Mouse (Mus musculus): ENCODE results near the gene Creg1.
A peak's percentile ranks its signal among the peaks of the same experiment; 100 is the strongest.

Gene Creg1

DNA sequence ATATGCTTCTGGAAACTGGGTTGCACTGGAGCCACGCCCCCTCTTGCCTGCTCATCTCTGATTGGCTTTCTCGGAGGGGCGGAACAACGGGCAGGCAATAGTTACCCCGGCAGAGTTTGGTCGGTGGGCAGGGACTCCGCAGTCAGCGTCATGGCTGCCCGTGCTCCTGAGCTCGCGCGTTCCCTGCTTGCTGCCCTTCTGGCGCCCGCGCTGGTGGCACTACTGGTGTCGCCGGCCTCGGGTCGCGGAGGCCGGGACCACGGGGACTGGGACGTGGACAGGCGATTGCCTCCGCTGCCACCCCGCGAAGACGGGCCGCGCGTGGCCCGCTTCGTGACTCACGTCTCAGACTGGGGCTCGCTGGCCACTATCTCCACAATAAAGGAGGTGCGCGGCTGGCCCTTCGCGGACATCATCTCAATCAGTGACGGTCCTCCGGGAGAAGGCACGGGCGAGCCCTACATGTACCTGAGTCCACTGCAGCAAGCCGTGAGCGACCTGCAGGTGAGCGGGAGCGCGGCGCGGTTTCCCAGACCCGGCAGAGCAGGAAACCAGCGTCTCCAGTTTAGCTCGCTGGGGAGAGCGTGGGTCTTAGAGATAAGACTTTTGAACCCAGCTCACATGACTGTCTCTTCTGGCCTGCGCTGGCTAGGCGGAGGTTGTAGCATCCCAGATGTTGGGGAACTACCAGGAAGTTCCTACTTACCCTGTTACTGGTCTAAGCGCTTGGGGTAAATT lies at the start of gene Creg1:
Gene Creg1, plus strand, starts transcription at position 112 of the 738 bp plus-strand sequence.
- peak; percentile 92 for DNase-seq (ENCODE audit: low read depth, low spot score)

DNA sequence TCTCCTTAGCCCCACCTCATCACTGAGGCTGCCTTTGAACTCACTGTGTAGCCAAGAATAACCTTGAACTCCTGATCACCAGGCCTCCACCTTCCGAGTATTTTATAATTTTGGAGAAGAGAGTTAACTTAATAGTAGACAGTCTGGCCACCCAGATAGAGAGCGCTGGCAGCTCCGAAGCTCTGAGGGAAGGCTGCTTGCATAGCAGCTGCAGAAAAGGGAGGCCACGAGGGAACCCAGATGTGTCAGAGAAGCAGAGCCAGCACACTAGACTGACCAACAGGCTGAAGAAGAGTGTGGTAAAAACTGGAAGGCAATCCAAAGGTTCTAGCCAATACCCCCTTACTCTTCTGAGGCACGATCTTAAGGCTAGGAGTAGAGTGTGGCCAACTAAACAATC lies 49.7 kb upstream of the Creg1 start:
- DNase-seq (ENCODE audit: low read depth, low spot score), result no peak

DNA sequence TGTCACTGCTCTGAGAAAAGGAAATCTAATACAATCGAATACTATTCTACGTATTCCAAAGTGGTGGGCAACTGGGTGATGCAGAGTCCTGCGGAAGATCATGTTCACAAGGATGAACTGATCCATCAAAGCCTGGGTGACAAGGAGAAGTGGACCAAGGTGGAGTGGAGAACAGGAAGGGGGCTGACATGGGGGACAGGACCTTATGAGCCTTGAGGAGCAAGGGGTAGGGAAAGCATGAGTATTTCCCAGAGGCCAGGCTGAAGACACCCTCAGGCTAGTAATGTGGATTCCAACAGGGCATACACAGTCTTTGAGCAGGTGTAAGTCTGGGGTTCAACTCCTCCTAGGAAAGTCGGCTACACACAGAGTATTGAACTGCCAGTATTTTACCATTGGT lies 47.1 kb upstream of the Creg1 start:
- DNase-seq (ENCODE audit: low read depth, low spot score), result no peak

DNA sequence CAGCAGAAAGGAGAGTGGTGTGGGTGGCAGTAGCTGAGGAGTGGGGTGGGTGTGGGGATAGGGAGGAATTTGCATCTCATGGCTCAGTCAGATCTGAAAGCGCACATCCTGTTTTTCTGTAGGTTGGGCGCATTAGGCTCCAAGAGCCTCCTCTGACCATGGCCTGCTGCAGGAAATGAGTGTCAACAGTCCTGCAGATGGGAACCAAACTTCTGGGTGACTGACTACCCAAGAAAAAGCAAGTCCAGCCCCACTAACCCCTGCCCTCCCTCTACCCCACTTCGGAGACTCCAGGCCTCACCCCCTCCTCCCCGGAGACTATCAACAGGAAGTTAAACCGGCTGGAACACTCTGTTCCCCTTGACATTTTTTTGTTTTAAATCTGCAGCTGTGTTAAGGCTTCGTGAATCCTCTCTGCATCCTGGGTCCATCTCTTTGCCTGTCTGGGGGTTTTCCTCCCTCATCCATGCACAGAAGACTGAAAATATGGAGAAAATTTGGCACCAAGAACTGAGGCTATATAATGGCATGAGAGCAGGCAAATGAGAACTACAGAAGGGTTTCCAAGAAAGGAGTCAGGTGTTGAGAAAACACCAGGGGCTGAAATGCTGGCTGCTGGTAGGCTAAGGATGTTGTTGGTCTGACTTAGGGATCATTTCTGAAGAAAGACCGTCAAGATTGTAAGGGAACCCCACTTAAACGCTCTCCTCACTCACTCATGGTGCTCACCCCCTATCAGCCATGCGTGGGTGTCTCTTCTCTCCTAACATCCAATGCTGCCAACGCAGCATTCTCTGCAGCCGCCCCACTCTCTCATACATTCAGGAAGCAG lies 45.6 kb upstream of the Creg1 start:
- DNase-seq (ENCODE audit: low read depth, low spot score), result peak; percentile 72

DNA sequence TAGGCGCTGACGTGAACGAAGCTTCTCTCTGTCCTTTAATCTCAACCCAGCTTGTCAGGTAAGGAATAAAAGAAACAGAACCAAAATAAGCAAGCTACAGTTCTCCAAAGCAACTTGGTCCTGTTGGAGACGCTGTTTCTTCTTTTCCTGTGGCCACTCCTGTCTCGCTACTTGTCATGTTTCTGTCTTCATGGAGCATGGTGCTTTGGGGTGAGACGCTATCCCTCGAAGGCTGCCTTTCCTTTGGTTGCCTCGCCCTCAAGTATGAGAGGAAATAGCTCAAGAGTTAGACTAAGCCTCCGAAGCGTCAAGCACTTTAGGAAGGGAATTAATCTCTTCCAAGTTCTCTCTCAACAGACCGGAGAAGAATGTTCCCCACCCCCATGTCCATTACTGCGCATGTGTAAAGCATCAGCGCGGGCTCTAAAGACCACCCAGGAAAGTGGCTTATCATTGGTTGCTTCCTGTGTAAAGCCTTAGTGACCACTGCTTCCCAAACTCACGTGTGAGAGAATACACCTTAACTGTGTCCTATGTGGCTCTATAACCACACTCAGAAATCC lies 44.9 kb upstream of the Creg1 start:
- no peak for DNase-seq (ENCODE audit: low read depth, low spot score)

DNA sequence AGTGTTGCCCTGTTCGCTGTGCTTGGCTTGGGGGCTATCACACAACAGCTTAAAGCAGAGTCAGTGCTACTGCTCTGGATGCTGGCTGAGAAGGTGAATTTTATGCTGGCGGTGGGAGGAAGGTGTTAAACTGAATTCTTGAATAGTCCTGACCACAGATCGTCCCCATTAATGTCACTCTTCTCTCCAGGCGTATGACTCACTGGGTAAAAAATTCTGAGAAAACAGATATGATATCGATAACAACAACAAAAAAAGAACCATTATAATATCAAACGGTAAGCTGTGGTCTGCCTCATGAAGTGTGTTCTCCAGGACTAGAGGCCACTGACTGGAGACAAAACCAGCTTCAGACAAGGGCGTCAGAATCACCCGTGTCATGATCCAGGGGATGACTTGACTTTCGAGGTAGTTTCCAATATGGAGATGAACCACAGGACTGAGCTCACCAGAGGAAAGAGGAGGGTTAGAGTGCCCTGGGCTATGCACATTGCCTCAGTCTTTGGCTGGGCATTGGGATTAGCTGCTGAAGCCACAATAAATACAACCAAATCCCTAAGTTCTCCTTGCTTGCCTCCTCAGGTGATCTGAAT lies 40.9 kb upstream of the Creg1 start:
- DNase-seq (ENCODE audit: low read depth, low spot score), result no peak

DNA sequence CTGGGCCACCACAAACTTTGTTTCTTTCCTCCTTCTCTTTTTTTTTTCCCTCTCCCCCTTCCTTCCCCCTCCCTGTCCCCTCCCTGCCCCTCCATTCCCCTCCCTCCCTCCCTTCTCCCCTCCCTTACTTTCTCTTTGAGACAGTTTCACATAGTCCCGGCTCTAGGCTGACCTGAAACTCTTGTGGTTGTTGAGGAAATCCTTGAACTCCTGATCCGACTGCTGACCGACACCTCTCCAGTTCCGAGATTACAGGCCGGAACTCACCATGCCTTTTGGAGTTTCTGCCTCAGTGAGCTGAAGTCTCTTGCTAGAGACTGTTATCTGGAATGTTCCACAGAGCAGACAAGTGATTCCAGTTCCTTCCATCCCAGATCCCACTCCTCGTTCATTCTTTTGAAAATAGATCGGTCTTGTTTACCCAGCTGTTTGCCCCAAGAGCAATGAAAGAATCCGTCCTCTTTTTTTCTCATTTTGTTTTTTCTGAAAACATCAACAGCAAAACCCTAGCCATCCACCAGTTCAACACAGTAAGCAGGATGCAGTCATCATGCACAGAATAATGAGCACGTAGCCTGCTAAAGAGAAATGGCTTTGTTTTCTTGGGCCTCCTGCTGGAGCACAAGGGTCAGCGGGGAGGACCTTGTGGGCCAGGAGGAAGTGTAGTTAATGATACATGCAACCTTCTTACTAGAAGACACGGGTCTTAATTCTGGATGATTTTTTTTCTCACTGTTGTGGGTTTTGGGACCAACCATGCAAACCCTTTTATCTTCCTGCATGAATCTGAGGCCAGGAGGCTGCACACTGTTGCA lies 39.1 kb upstream of the Creg1 start:
- no peak for DNase-seq (ENCODE audit: low read depth, low spot score)

DNA sequence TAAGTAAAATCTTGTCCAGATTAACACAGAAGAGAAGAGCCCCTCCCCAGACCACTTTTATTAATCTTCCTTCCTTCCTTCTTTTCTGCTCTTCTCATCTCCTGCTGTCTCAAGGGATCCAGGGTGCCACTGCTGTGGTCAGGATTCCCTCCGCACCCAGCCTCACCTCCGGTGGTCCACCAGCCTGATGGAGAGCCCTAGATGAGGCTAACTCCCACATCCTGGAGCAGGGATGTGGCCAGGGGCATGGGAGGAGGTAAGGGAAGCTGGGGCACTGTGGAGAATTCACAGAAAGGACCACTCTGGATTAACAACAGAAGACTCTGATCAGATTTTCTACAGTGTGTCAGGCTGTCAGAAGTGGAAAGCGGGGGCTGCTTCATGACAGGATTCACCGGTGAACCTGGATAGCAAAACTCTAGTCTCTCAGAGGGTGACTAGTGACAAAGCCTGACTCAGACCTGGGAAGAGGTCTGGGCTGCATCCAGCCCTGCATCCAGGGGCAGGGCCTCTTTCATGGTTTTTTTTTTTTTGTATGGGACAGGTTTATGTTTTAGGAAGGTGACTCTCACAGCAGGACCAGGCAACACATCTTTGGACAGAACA lies 38.4 kb upstream of the Creg1 start:
- no peak for DNase-seq (ENCODE audit: low read depth, low spot score)

DNA sequence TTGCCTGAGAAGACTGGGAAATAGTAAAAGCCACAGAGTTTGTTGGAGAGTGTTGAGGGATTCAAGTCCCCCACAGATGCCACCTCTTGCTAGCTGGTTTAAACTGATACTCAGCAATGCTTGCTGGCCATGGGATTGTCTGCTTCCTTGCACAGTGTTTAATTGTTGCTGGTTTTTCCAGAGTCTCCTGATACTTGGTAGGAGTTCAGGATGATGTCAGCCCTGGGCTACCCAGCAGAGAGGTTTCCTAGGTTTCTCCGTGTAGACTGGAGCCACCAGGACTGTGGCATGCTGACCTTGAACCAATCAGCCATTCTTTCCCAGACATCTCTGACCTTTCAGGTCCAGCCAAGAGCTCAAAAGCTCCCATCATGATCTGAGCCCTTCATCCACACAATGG lies 36.6 kb upstream of the Creg1 start:
- no peak for DNase-seq (ENCODE audit: low read depth, low spot score)

DNA sequence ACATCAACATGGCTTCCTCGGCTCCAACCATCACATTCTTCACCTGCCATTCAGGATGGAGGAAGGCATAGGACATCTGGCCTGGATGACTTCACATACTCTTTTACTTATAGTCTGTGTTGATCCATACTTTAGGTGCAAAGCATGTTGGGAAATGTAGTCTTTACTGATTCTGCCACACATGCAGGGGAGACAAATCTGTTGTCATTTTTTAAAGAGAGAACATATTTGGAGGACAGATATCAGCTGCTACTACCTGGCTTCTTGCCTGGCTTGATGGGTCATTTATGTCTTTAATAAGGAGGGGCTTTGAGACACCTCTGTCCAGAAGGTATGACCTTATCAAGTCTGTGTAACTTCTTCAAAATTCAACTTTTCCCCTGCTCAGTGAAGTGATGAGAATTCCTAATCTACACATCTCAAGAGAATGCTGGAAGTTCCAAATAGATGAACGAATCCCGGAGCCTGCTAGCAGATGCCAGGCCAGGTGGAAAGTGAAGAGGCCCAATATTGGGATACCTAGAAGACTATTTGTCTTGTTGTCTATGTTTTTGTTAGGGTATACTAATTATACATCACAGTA lies 35.4 kb upstream of the Creg1 start:
- DNase-seq (ENCODE audit: low read depth, low spot score), result no peak

DNA sequence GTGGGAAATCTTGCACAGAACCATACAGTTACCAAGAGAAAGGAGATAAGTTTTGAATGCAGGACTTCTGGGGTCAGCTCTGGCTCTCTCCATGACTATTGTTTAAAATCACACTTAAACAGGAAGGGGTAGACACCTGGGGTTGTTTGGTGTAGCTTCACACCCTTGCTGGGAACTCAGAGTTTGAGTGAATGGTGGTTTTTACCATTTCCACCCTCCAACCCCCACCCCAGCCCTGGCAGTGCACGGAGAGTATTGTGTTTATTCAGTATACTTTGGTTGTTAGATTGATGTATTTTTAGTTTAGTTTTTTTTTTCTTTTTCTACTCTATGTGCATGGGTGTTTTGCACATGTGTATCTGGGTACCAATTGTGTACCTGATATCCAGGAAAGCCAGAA lies 33.4 kb upstream of the Creg1 start:
- DNase-seq (ENCODE audit: low read depth, low spot score), result no peak

DNA sequence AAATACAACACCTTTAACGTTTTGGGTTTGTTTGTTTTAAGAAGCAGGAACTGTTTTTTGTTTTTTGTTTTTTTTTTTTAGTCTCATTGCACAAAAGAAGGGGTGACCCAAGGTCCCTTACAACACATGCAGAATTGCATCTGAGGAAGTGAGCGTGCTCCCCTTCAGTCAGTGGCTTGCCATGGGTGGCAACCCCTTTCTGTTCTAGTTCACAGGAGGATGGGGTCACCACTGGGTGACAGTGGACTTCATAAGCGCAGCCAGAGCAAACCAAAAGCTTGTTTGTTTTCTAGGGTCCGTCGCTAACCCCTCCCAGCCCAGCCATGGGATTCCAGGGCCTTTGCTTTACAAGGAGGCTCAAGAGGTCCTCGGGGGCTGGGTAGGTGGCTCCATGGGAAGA lies 32.0 kb upstream of the Creg1 start:
- DNase-seq (ENCODE audit: low read depth, low spot score), result no peak

DNA sequence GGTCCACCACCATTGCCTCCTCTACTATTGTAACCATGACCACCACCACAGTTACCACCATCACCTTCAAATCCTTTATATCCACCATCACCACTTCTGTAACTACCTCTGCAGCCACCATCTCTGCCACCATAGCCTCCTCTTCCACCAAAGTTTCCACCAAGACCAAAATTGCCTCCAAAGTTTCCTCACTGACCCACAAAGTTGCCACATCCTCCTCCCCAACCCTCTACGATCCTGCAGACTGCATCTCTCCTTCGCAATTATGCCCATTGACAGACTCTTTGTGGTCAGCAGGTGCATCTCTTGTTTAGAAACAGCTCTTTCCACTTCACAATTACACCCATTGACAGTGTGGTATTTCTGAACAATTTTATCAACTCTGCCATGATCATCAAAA lies 28.7 kb upstream of the Creg1 start:
- no peak for DNase-seq (ENCODE audit: low read depth, low spot score)

DNA sequence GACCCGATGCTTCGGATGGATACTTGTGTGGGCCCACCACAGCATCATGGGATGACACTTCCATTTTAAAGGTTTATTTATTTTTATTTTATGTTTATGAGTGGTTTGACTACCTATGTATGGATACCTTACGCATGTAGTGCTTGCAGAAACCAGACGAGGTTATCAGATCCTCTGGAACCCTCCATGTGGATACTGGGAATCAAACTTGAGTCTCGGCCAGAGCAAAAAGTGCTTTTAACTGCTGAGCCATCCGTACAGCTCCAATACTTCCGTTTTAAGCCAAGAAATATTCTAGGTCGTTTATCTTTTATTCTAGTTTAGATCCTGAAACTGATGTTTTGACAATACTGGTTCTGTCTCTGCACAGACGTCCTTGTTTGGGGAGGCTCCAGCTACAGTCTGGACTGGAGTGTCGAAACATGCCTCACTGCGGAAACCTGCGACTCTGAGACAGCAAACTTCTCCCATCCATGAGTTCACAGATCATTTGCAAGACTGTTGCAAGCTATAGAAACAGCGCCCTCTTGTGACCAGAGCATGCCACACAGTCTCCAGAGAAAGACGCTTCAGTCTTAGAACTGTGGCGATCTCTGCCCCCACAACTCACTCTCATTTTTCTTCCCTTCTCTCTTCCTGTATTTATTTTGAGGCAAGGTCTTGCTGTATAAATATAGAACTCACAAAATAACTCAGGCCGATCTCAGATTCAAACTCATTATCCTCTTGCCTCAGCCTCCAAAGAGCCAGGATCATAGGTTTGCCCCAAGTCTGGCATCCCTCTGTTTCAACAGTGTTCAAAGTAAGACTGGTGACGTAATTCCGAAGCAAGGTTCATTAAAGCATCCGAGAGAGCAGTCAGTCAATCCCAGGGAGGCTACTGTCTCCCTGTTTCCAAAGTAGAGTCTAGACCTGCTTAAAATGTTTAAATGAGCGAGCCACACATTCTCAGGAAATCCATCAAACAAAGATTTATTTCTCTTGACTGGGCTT lies 27.4 kb upstream of the Creg1 start:
- DNase-seq (ENCODE audit: low read depth, low spot score), result peak; percentile 88

DNA sequence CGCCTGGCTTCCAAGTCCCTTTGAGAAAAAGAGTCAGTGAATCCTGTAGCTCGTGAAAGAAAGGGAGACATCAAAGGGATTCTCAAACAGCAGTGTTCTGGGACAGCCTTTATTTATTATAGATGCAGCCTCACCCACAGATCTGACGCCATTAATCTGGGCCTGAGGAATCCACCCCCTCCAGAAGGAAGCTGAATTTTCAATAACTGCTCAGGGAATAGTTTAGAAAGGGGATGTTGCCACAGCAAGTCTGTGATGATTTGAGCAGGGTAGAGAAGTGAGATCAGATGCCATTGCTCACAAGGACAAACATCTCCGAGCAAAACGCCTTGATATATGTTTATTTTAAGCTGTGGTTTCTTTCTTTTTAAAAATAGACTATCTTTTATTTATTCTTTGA lies 26.1 kb upstream of the Creg1 start:
- no peak for DNase-seq (ENCODE audit: low read depth, low spot score)

DNA sequence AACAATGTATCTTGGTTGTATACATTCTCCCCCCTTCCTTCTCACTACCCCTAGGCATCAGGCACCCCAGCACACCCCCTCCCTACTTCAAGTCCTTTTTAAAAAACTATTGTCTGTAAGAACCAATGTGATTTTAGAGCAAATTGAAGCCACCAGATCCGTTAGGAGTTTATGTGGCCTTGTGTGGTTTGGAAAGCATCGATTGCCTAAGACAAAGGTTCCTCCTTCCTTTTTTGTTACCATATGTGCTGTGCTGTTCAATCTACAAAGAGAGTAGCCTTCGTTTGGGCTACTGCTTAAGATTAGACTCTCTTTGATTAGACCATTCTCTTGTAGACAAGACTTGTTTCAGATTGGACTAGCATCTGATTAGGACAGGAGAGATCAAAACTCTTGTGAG lies 25.7 kb upstream of the Creg1 start:
- DNase-seq (ENCODE audit: low read depth, low spot score), result no peak

DNA sequence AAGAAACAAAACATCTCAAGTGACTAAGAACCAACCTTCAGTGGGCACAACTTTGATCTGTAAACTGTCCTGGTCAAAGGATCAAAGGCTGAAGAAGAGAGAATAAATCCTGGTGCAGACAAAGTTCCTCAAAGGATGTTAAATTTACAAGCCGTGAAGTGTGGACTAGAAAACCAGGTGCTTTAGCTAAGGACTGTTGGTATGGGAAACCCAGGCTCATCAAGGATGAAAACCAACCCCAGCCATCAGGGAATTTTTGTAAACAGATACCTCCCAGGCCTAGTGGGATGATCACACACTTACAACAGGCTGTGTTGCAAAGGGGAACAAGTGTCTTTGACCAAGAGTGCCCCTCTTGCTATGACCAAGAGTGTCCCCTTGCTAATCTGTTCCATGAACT lies 24.6 kb upstream of the Creg1 start:
- DNase-seq (ENCODE audit: low read depth, low spot score), result no peak

DNA sequence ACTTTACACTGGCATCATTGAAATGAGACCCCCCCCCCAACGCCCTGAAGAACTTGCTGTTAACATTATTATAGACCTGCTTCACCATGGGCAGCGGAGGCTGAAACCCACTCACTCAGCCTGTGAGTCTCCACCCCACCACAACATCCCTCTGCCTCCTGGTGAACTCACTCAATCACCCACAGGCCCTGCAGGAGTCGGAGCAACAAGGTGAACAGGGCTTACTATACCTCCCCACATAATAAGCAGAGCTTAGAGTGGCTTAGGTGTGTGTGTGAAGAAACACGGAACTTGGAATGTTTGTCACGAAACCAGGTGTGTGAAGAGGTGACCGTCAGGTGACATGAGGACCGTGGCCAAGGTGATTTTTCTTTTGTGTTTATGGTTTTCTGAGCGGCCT lies 21.6 kb upstream of the Creg1 start:
- no peak for DNase-seq (ENCODE audit: low read depth, low spot score)

DNA sequence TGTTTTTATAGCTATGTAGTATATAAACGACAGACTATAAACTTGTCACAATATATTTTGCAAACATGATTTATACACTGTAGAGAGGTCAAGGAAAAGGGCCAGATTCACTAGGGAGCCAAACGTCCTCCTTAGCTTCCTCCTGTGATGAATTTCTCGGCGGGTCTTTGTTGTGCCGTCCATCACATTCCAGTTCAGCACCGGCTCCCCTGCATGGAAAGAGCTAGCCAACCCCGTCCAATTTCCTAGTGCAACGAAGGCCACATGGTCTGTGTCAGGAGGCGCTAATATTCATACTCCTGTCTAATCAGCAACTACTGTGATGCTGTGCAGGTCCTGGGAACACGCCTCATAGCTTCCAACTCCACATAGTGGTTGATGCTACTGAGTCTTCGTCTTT lies 15.5 kb upstream of the Creg1 start:
- no peak for DNase-seq (ENCODE audit: low read depth, low spot score)

DNA sequence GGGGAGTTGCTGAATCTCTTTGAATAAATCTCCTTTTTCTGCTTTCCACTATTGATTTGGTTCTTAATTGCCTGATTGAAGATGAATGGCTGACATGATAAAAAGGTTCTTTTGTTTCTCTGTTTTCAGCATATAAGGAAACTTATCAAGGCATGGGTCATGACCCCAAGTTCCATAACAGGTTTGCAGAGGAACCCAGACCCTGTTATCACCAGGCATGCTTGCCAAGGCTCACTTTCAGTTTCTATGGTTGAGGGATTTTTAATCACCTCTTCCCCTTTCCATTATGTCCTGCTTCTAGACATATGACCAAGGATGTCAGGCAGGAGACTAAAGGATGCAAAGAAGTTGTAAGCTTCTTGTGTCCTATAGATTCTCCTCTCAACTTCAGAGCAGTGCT lies 12.4 kb upstream of the Creg1 start:
- no peak for DNase-seq (ENCODE audit: low read depth, low spot score)
